Mouse (Mus musculus) gastrocnemius, adult 2 months (tissue): ENCODE measurements at regions not wholly inside any gene's neighbourhood (a gene's known extent, or its start where the extent isn't known, plus 50 kb on each side); places are given as distances from the start of the nearest gene placed in this dataset. TPM values are rescaled to one million over a fixed set of nuclear protein-coding genes. Genes with fewer than 3 reads are reported as not detected.
"Not testable (repeated sequence)": the region's sequence is repeated elsewhere in the genome, so short reads cannot be mapped to it uniquely, and the experiment has no call there.

Source experiments
- DNase-seq: peaks from one replicate; pipeline ENCODE4 v3.0.0; 2022
- H3K27ac ChIP-seq: fragments of 200-600 bp; 2 replicates; pipeline ENCODE4 v1.8.1; 2022; ENCODE audit warnings: mild to moderate bottlenecking
- H3K4me3 ChIP-seq: fragments of 200-600 bp; 2 replicates; pipeline ENCODE4 v1.8.1; 2022; ENCODE audit warnings: mild to moderate bottlenecking, moderate library complexity
- intact Hi-C: fragments of 180-260 bp; cut with DNase I; formaldehyde crosslinking; loops from one replicate; pipeline ENCODE4 v1.15.1; 2025
- microRNA-seq: library from miRNA; unstranded; fragments of <30 nt; microRNA quantifications from one replicate; pipeline ENCODE4 v1.2.0, GENCODE M21; 2021

DNA sequence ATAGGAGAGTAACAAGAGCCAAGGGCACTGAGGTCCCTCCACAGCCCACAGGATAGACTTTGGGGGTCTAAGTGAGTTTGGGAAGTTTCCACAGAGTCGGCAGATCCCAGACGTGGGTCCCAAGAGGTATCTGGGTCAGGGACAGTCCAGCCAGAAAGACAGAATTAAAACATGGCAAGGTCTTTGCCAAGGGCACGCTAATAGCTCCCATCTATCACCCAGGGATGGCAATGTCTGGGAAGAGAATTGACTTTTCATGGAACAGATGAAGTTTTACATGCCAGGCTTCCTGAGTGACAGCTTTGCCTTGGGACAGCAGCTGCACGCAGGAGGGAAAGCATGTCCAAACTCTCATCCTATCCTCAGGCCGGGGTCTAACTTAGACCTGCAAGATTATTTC lies 563.5 kb downstream of the Gm10330 start:
- intact Hi-C loops, H3K4me3 ChIP-seq, H3K27ac ChIP-seq, DNase-seq: not testable (repeated sequence)

DNA sequence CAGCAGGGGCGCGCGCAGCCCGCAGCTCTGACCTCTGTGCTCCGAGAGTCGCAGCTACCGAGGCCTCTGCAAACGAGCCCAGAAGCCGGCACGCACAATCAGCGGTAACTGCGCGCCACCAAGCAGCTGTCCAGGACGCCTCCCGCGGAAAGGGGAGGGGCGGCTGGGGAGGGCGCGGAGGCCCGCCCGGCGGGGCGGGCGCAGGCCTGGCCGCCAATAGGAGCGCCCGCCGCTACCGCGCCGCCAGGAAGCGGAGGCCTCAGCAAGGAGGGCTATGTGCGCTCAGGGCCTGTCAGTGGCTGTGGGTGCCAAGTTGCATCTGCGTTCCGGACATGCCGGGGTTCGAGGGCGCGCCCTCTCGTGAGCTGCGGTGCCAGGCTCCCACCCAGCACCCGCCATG lies 590.5 kb downstream of the Gm10330 start:
- H3K27ac ChIP-seq, intact Hi-C loops: not testable (repeated sequence)
- peak; percentile 26 for DNase-seq
- peak overlapping the region; percentile 56 for H3K4me3 ChIP-seq

DNA sequence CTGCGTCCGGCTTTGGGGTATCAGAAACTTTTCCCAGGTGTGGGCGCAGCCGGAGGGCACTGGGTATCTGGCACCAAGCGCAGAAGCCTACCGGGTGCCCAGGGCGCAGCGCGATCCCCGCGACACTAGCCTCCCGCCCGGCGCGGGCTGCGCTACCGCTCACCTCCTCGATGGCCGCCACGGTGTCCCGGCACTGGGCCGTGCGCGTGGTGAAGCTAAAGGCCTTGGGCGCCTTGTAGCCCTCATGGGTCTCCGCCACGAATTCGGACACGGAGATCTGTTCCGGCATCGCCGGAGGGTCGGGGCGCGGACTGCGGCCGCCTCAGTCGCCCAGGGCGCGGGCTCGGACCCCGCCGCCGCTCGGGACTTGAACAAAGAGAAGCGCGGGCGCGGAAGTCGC lies 591.0 kb downstream of the Gm10330 start:
- intact Hi-C loops, H3K27ac ChIP-seq: not testable (repeated sequence)
- peak; percentile 12 for DNase-seq
- H3K4me3 ChIP-seq = peak overlapping the region; percentile 56

Small RNA genes in the stretch of these regions (microRNA-seq; reads per million reads assigned to microRNA genes)
- not detected for gene Gm26140
